8 mouse cellular contexts compared by ENCODE assay signal in the genomic region with DNA sequence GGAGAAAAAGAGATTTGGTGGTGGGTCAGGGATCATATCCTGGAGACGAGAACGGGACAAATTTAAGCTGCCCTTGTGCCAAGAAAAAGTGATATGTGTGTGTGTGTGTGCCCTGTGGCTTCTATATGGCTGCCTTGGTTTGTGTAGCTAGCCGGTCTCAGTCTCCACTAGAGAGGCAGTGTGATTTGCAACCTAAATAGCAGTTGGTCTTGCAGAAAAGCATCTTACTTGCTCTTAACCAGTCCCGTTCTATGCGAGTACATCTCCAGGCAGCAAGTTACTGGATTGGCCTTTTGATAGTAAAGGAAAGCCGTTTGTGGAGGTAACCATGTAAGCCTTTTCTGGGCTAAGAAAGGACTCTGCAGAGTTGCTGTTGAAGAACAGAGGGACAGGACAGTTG. TPM values are rescaled to one million over a fixed set of nuclear protein-coding genes. Genes with fewer than 3 reads are reported as not detected.
DNase-seq lines count a peak whose midpoint lies in the region; ATAC-seq and TF ChIP-seq lines count a peak whose summit lies in the region.

No protein-coding gene starts in this region.

- peak overlapping the region; percentile 67 for H3K4me2 ChIP-seq in kidney, postnatal 0 days (ENCODE audit: low read length)
- H3K4me2 ChIP-seq in intestine, embryonic 15.5 days (replicated peaks): peak overlapping the region; percentile 83
- H3K4me2 ChIP-seq in neural tube, embryonic 13.5 days: peak overlapping the region; percentile 85

- H3K4me3 ChIP-seq in kidney, postnatal 0 days (replicated peaks; ENCODE audit: low read depth, low read length): peak overlapping the region; percentile 94
- peak overlapping the region; percentile 74 for H3K4me3 ChIP-seq in cortical plate, adult 2 months (ENCODE audit: insufficient read depth, low read length)
- peak overlapping the region; percentile 92 for H3K4me3 ChIP-seq in intestine, embryonic 15.5 days (replicated peaks)
- H3K4me3 ChIP-seq in neural tube, embryonic 13.5 days: peak overlapping the region; percentile 77

- no peaks in the 10 kb centered on the region for H3K36me3 ChIP-seq in kidney, postnatal 0 days (ENCODE audit: insufficient read depth, low read length)
- H3K36me3 ChIP-seq in intestine, embryonic 15.5 days: 0 out of 2 replicates have a peak, but pooled peaks cover 2% of the 10 kb centered on the region
- peaks cover 14% of the 10 kb centered on the region; the same call in 1 of the 2 replicates for H3K36me3 ChIP-seq in neural tube, embryonic 13.5 days

- H3K27ac ChIP-seq in kidney, postnatal 0 days: 0 out of 2 replicates have a peak overlapping the region, but pooled peaks have one; percentile 90
- H3K27ac ChIP-seq in cortical plate, adult 2 months (ENCODE audit: insufficient read depth, low read length): no peak overlapping the region
- no peak overlapping the region; the same call in 1 of the 2 replicates for H3K27ac ChIP-seq in intestine, embryonic 15.5 days
- peak overlapping the region; percentile 91 for H3K27ac ChIP-seq in neural tube, embryonic 13.5 days (replicated peaks)

- H3K9ac ChIP-seq in kidney, postnatal 0 days (ENCODE audit: low read depth, low read length): peak overlapping the region; percentile 95
- H3K9ac ChIP-seq in intestine, embryonic 15.5 days: peak overlapping the region; percentile 94
- peak overlapping the region; percentile 92 for H3K9ac ChIP-seq in neural tube, embryonic 13.5 days

- no peaks in the 10 kb centered on the region for H3K27me3 ChIP-seq in kidney, postnatal 0 days (ENCODE audit: insufficient read depth, low read length)
- no peaks in the 10 kb centered on the region for H3K27me3 ChIP-seq in intestine, embryonic 15.5 days (replicated peaks)
- H3K27me3 ChIP-seq in neural tube, embryonic 13.5 days: no peaks in the 10 kb centered on the region

- H3K4me1 ChIP-seq in kidney, postnatal 0 days (replicated peaks; ENCODE audit: insufficient read depth, low read length): peaks cover 9% of the 10 kb centered on the region
- H3K4me1 ChIP-seq in cortical plate, adult 2 months (ENCODE audit: control insufficient read depth, insufficient read depth, low read length): peaks cover 6% of the 10 kb centered on the region
- H3K4me1 ChIP-seq in intestine, embryonic 15.5 days (replicated peaks): peaks cover 12% of the 10 kb centered on the region
- H3K4me1 ChIP-seq in neural tube, embryonic 13.5 days (replicated peaks): peaks cover 49% of the 10 kb centered on the region

- TF ChIP-seq POLR2A in cortical plate, adult 2 months (IDR thresholded peaks at IDR 0.05; ENCODE audit: extremely low read depth, insufficient read depth, low read length): no peak

- WGBS in kidney, postnatal 0 days: 6% methylated on average over 6 of the region's 6 CpGs
- WGBS in intestine, embryonic 15.5 days: 18% methylated on average over 6 of the region's 6 CpGs
- WGBS in neural tube, embryonic 13.5 days: 7% methylated on average over 6 of the region's 6 CpGs

- DNase-seq in kidney, postnatal 0 days (ENCODE audit: low spot score): peak; percentile 24
- no peak for DNase-seq in kidney, postnatal 10 days
- DNase-seq in layer of hippocampus, postnatal 25 days (ENCODE audit: extremely low spot score in 1 of 2, low spot score in 1 of 2): no peak
- DNase-seq in frontal cortex, postnatal 10 days (ENCODE audit: low spot score in 2 of 2): no peak

- H3K9me3 ChIP-seq in kidney, postnatal 0 days (replicated peaks; ENCODE audit: low read length): no peaks in the 10 kb centered on the region
- no peaks in the 10 kb centered on the region for H3K9me3 ChIP-seq in intestine, embryonic 15.5 days
- 0 out of 2 replicates have a peak, but pooled peaks cover 2% of the 10 kb centered on the region for H3K9me3 ChIP-seq in neural tube, embryonic 13.5 days

- no peak for TF ChIP-seq CTCF in kidney, postnatal 0 days (IDR thresholded peaks at IDR 0.05; ENCODE audit: low read depth)
- TF ChIP-seq CTCF in cortical plate, adult 2 months (IDR thresholded peaks at IDR 0.05; ENCODE audit: extremely low read depth, insufficient read depth, low read length): no peak

- no peak for ATAC-seq in kidney, postnatal 0 days (replicated peaks; ENCODE audit: low FRiP score, low read depth)
- no peak for ATAC-seq in intestine, embryonic 15.5 days
- ATAC-seq in neural tube, embryonic 13.5 days (ENCODE audit: low read depth): no peak
- ATAC-seq in cerebellum, adult (ENCODE audit: insufficient number of reproducible peaks, low FRiP score, low TSS enrichment): no peak

RNA-seq across cellular contexts. Expression of a gene that starts 1.7 kb away (rescaled TPM):
- 16.6 and 18.5 TPM in 2 replicates for polyA plus RNA-seq in kidney, postnatal 0 days (2015; fragmentation: Nextera tagmentation; extraction: Ambion mirVana)
- 23.3 and 23.8 TPM in 2 replicates for polyA plus RNA-seq in cortical plate, adult 2 months (2012; rRNA removed)
- 13.5 and 14.0 TPM in 2 replicates for polyA plus RNA-seq in intestine, embryonic 15.5 days (2015; fragmentation: Nextera tagmentation; extraction: Ambion mirVana)
- polyA plus RNA-seq in neural tube, embryonic 13.5 days (2015; fragmentation: Nextera tagmentation; extraction: Ambion mirVana): 20.6 and 22.3 TPM in 2 replicates
- total RNA-seq in layer of hippocampus, postnatal 25 days (2021): 10 to 100 TPM; 56.9 to 62.9 TPM

Comparison
In these comparisons a context has a peak if more than half of its experiments do, and no peak if none do; other contexts are left out.
1. H3K27ac ChIP-seq: peak in kidney, postnatal 0 days (single experiment) and neural tube, embryonic 13.5 days (single experiment); none in cortical plate, adult 2 months (single experiment) and intestine, embryonic 15.5 days (single experiment).
2. Peak in every context shown above with its lines, with median percentiles within 50 percentile points of each other: H3K4me2 ChIP-seq, H3K4me3 ChIP-seq and H3K9ac ChIP-seq.